Mouse (Mus musculus) left cerebral cortex, adult 18-20 months (tissue): Measurements from ENCODE around the gene Arglu1. TPM values are rescaled to one million over a fixed set of nuclear protein-coding genes. Genes with fewer than 3 reads are reported as not detected.

Source experiments
- DNase-seq, 2 experiments: peaks; one replicate each; pipeline ENCODE4 v3.0.0; 2021 to 2022; ENCODE audit warnings: low spot score in 2 of 2, mixed read lengths in 1 of 2
- total RNA-seq, 2 experiments: library from RNA; stranded (reverse); gene quantifications; 2 replicates each; pipeline ENCODE4 v1.2.3; 2021

Arglu1 gene
- total RNA-seq, 2 experiments from 2014 or later = 89.2 to 97.9 TPM

DNA sequence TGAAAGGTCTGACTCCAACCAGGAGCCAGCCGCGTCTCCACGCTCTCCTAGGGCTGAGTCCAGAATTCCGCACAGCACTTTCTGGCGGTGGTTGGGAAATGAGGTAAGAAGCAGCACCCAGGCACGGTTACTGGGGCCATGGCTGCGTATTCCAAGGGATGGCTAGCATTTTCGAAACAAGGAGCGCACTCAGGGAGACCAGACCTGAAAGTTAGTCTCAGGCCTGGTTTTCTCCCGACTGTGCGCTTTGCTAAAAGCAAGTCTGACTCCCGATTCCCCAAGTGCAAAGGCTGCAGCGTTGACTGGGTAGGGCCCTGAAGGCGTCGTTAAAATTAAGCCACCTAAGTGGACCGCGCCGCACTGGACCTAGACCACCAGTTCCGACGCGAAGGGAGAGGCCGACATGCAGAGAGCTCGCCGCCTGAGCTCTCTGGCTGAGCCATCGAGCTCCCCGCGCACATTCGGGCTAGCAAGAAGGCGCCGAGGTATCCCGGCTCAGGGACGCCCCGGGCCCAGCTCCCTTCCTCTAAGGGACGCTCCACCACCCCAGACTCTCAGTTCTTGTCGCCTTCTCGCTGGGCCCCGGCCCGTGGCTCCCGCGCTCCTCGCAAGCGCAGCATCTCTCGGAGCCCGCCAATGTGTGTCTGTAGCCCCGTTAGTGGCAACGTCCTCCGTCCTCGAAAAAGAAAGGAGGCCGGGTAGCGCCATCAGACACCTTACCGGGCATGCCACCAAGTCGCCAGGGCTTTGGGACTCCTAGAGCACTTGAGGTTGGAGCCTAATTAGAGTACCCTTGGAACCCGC lies 30.6 kb downstream of the Arglu1 start:
- peak in 1 of 2 experiments; percentile 52 for DNase-seq

DNA sequence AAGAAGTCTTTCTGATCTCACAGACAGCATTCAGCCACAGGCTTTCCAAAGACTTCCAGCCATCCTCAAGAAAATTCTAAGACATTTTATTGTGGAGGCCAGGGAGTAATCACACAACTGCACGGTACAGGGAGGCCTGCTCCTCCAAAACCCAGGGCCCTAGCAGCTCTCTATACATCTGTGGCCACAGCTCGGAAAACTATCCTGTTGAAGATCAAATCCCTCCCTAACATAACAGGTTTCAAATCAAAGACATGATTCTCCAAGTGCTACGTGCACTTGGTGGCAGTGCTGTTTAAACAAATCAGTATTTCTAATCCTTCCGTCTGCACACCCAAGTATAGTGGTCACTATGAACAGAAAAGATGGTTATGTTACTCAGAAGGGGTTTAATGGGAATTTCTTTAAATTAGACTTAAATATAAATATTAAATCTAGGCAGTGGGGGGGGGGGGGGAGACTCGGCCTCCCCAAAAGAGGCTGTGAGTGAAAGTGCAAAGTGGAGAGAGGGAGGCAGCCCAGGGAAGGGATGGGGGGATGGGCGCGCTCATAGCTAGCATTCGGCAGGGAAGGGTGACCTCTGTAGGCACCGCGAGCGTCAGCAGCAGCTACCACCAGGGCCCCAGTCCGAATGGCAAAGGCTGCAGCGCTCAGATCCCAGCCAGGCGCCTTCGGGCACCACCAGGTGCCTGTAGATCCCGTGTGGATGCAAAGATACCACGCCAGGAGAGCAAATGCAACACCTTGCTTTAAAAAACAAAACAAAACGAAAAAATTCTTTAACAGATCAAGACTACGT lies 31.7 kb downstream of the Arglu1 start:
- peak; percentile 84 to 86 for DNase-seq

DNA sequence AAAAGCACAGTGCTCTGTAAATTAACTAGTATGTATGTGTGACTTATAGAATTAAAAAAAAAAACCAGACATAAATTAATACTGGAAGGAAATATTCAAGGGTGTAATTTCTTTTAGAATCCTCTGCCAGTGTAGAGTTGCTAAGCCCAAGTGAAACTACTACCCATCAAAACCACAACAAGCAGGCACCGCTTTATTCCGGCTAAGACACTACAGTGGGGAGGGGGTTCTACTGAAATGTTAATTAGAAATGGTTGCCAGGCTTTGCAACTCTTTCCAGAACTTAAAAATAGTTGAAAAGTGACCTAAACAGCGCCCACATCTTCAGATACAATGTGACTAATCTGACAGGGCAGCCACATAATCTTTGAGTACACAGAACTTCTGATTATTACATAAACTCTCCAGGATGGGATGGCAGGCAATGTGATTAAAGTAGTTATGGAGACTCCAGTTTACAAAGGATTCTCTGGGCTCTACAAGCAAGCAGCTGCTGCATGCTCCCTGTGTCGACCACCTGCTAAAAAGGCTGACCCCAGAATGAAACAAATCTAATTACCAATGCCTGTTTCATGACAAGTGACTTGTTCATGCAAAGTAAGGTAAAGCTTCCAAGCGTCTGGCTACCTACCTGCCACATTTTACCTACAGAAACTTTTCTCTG lies 32.5 kb downstream of the Arglu1 start:
- DNase-seq = no peak

DNA sequence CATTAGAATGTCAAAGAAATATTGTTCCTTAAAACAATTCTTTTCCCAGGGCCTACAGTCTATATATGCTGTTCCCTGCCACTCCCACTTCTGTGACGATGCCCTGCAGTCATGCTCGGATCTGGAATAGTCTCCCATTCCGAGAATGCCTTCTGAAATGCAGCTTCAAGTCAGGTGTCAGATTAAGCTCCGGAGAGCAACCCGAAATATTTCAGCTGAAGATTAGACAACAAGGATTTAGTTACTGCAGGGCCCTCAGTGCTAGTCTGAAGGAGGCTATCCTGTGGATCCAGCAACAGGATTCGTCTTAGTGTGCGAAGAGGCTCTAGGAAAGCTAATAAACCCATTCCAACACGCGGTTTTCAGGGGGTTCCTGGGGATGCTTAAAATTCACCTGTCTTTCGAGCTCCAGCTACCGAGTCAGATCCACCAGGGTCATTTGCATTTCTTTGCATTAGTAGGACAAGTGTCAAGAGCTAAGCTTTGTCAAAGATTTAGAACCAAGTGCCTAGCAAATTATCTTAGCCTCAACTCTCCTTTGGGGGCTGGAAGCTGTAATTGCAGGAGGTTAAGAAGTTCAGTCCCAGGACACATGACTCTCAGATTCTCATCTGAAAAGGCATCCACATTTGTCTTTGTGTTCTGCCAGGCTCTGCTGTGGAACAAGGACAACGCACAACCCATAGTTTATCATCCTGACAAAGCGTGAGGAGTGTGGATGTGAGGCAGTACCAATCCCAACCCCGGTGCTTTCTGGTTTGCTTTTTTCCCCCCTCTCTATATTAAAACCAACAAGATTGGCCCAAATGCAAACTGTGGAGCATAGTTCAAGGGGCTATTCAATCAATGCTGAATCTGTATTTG lies 33.5 kb downstream of the Arglu1 start:
- DNase-seq = no peak

DNA sequence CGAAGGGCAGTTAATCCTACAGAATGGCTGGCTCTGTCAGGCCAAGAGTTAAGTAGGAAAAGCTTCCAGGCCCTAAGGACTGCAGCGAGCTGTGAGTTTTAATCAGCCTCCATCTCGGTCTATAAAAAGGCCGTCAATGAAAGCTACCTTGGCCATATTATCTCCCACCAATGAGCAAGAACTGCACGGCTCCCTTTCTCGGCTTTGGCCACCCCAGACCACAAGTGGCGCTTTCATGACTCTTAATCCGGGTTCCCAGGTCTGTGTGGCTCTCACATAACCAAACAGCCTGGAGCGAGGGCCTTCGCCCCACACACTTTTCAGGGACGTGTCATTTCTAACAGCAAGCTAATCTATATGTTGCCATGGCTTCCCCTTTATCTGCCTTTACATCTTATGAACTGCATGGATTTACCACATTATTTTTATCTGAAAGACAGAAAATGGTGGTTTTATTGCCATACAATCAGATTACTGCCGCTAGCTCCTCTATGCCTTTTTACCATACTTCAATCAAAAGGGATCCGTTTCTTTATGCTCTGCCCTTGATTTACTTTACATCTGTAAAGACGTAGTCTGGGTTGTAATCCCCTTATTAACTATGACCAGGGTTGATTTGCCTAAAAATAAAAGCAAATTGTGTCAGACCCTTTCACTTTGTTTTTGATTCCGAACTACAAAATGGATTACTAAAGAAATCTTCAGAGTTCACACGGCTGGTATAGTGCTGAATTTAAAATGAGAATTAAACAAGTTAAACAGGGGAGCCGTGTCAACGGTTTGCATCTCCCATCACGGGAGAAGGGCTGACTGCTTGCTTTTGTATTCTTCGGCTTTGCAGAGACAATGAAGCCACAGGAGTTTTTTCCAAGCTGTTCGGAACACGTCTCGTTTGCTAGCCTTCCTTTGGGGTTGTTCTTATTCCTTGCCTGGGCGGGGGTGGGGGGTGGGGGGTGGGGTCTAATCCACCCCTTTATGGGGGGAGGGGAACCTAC lies 34.7 kb downstream of the Arglu1 start:
- DNase-seq = no peak

DNA sequence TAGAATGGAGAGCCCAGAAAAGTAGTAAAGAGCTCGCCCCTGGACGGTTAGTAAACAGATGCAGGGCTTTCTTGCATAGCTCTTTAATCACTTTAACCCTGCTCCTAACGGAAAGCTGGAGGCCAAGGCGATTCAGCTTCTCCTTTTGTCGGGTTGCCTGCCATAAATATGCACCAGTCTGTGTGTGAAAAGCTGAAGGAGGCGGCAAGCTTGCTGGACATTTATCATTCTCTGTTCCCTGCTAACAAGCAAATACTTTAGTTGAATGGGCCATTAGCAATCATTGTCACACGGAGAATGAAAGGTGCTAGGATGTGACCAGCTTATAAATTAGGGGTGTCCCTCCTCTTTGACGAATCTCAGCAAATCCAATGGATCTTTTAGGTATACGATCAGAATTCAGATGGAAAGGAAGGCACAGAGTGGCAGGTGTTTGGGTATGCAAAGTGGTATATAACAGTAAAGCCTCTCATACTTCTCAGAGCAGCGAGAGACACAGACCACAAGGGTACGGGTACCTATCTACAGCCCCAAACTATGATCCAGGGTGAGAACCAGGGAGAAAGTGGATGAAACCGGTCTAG lies 36.3 kb downstream of the Arglu1 start:
- no peak for DNase-seq

DNA sequence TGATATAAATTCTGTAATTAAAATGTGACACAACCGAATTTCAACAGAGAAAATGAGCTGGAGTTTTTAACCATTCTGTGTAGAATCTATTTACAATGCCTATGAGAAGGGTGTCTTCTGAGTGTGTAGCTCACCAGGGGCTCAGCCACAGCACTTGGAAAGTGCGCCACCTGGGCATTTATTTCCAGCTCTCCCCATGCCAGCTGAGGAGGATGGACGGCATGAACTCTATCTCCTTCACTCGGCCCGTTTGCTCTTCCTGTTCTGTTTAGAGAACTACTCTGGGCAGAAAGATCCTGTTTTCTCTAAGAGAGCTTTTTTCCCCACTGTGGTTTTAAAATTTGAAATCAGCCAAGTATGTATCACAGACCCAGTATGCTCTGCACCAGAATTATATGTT lies 37.0 kb downstream of the Arglu1 start:
- no peak for DNase-seq

DNA sequence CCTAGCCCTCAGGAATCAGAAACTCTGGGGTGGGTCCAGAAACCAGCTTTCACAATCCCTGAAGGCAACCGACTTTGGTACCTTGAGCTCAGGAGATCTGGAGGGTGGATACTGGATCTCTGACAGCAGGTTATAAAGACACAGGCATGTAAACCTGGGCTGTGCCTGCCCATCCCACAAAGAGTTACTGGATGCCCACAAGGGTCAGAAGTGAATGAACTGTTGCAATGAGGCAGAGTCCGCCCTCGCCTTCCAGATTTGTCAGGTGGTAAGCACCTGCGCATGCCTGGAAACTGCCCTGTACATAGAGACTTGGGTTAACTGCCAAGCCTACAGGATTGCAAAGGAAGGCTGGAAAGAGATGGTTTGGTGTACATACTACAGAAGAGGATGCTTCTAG lies 37.9 kb downstream of the Arglu1 start:
- no peak for DNase-seq

DNA sequence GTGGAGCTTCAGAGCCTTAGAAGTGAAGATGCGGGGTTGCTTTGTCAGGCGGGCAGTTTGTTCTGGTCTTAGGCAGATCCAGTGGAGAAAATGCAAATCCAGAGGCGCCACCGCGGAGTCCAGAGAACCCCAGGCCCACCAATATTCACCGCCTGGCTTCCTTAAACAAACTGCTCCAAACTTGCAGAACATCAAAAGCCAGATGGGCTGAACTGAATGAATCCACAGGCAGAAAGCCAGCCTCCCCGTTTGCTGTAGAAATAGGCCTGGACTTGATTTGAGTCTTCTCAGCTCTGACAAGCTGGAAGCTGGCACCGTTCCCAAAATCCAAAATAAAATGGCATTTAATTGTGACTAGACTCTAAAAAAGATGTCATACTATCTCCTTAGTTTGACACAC lies 40.4 kb downstream of the Arglu1 start:
- DNase-seq = peak; percentile 70 to 78

DNA sequence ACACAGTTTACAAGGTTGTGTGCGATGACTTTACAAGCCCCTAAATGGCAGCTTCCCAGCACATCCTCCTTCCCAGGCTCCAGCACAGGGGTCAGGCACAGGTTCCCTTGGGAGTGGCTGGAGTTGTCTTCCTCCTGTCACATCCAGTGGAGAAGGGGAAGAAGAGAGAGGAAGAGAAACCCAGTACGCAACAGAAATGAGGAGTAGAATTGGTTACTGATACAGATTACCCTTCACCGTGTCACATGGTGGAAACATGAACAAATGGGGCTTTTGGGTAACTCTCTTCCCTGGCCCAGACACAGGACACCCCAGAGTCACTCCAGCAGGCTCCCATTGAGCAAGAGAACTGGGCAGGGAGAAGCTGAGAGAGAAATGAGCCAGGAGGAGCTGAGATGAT lies 40.8 kb downstream of the Arglu1 start:
- DNase-seq = no peak

DNA sequence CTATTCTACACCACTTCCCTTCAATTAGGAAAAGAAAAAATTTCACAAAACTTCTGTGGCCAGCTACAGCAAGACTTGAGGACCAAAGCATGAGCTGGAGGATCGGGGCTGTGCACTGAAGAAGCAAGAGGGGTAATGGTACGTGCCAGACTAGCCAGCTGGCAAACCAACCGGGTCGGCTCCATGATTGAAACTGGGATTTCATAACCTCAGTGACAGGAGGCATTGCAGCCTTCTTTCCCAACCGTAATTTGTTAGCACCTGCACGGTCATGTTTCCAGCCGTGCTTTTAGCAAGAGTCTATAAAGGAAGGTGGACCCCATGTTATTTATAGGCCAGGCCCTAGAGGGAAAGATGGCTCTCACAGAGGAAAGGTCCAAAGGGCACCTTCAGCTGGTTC lies 41.6 kb downstream of the Arglu1 start:
- no peak for DNase-seq

DNA sequence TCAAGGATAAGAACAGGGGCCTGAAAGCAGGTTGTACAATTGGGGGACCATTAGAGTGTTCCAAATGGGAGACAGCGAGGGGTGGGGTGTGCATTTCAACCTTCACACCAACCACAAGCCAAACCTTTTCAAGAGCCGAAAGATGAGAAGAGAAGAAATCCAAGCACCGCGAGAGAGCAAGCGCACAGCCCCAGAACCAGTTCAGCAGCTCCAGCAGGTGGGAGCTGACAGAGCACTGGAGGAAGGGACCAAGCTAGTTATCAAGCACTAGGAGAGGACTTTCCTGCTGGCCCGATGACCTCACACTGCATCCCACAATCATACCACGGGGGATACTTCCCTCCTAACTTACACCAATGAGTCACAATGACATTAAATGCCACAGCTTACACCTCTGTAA lies 42.5 kb downstream of the Arglu1 start:
- no peak for DNase-seq

DNA sequence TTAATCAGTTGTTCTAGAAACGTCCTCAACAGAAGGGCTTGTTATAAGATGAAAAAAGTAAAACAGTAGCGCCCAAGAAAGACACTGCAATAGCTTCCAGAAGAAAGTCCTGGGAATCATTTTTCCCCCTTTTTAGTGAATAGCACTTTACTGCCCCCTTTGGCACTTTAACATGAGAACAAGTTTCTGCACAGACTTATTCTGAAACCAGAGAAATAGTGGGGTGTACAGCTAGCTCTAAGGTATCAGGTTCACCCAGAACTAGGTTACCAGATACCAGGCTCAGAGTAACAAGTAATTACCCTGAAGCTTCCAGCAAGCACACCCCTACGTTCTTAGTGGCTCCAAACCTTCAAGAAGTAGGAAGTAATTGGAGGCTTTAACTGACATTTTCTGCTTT lies 43.0 kb downstream of the Arglu1 start:
- no peak for DNase-seq

DNA sequence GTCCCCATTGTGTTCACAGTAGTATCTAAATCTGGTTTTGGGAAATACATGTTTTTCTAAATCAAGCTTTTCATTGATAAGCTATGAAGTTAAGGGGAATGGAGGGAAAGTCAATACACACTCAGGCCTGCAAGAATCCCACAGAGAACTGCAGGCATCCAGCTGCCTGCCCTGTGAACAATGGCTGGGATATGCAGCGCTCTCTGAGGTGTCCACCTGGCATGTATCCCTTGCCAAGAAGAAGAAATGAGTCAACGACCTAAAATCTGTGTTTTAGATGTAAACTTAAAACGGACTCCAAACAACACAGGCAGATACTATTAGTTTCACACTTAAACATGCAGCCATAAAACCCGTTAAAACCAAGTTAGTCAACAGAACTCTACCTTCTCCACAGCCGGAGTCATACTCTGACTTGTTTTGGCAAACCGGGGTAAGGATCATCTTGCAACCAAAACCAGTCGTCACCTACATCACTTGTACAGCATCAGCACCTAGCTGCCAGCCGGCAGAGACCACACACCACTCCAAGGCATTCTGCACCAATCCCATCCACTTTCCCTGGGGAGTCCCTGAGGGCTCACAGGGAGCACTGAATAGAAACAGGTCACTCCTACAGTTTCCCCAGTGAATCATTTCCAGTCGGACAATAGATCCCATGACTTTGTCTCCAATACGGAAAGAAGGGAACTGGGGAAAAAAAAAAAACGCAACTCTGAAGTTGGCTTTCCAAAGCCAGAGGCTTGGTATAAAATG lies 46.0 kb downstream of the Arglu1 start:
- DNase-seq = no peak

DNA sequence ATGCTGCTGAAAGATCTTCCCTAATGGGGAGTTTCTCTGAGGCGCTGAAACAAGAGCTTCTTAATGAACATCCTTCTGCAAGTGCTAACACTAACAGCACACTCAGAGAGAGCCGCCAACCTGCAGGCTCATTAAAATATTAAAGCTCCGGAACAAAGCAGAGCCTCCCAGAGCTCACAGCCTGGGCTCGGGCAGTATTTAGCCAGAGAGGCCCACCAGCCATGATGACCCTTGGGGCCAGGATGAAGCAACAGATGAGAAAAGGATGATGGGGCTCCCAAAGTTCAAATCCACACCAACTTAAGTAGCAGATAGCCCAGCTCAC lies 50.1 kb downstream of the Arglu1 start:
- no peak for DNase-seq

DNA sequence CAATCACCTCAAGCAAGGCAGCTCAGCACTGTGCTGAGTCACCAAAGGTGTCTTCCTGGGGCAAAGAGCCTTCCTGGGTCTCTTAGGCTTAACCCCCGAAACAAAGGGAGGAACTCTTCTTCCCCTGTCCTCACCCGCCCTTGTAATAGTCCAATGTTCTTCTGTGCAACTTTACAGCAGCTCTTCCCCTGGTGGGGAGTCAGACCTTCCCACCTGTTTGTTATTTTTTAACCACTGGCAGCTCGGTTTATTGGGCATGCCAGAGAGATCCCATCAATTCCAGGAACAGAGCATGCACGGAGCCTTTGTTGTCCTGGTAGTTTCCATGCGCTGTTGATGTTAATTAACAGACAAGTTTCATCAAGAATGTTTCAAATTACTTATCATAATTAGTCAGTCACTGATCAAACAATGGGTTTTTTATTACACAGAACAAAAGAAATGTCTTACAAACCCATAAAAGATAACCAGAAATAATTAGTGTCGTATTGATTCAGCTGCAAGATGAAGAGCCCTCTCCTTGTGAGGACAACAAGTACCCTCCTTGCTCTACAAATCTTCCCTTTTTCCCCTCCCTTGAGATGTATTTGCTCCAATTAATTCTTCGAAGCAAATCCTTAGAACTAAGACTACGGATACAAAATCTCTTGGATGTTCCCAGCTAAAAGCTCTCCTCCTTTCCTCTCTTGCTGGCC lies 50.6 kb downstream of the Arglu1 start:
- DNase-seq = no peak

DNA sequence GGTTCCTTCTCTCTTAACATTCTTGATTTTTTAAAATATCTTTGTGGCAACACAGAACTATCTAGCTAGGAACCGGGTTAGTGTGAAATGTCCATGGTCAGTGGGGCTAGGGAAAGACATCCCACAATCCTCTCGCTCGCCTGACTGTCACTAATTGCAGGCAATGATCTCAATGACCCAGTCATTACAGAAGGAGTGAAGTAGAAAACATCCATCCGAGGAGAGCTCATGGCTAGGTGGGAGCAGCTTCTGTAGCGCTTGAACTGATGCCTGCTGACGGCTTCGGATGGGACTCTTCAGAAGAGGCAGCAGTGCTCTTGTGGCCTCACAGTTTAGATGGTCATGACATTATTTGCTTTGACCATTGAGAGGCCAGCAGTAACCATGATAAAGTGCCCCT lies 58.9 kb downstream of the Arglu1 start:
- no peak for DNase-seq

DNA sequence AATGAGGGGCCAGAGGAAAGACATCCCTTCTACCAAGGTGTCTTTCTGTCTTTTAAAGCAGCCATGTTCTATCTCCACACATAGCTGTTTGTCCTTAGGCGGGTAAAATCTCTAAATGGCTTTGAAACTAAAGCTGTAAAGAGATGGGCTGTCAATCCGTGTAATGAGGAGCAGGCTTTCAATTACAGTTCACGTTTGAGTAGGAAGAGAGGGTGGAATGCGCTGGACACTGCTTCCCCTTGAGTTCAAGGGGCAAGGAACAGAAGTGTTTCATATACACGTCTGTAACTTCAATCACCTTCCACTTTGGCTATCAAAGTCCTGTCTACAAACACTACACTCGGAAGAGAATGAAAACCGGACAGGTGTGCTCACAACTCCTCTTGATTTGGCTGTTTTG lies 66.3 kb downstream of the Arglu1 start:
- no peak for DNase-seq
